Mouse (Mus musculus): ENCODE measurements at regions not wholly inside any gene's neighbourhood (a gene's known extent, or its start where the extent isn't known, plus 50 kb on each side); places are given as distances from the start of the nearest gene placed in this dataset.

DNA sequence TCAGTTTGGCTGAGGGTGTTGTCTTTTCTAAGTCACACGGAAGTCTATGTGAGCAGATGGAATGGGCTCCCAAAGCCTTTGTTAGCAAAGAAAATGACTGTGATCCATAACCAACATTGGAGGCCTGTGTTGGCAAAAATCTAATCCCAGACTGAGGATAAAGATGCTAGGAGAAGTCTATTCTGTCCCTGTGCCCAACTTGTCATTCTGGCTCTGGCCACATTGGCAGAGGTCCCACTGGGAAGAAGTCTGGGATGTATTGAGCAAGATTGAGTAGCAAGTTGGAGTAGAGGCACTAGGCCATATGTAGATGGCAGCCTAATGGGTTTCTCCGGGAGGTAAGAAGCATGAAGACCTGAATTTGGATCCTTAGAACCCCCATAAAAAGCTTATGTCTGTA lies 54.1 kb downstream of the Nog start:
- DNase-seq: no peak

DNA sequence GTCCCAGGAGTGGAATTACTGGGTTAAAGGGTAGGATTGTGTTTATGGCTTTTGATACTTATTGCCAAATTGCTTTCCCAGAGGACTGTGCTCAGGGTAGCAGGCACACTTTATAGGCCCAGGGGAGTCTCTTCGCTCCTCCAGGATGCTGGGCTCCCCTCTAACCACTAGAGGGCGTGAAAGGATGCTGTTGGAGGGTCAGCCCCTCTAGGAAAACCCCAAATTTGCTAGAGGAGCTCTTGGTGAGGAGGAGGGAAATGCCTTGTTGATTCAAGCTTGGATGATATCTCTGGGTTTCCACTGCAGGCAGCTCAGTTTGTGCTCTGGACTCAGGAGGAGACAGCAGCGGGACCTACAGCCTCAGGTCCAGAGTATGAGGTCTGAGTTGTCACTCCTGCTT lies 58.8 kb downstream of the Nog start:
- DNase-seq: peak; percentile 56

DNA sequence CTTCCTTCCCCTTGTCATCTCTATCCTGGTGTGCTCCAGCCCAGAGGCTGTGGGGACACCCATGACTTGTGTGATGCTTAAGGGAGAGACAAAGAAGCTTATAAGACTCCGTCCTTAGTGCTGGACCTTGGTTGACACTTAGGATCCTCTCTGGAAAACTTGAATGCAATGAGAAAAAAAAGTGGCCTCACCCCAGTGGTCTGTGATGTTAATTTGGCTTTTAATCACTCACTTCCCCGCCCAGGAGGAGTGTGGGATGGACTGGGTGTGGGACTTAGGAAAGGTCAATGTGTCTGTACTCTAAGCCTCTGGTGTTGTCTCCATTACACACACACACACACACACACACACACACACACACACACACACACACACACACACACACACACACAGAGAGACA lies 60.0 kb downstream of the Nog start:
- no peak for DNase-seq

DNA sequence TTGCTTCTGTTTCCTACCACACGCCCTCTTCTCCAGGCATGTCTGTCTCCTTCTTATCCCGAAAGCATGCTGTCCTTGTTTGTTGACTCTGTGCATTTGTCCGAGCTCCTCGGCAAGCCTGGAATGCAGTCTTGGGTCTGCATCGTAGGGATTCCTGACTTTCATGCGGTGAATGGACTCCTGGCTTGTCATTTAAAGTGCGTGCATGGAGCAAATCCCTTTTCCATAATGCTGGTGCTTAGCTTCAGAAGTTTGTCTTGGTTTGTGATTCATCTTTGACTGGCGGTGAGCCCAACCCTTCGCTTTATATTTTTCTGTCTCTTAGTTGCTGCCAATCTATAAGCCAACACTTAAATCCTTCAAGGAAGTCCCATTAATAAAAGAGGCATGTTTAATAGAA lies 62.2 kb downstream of the Nog start:
- DNase-seq: no peak

DNA sequence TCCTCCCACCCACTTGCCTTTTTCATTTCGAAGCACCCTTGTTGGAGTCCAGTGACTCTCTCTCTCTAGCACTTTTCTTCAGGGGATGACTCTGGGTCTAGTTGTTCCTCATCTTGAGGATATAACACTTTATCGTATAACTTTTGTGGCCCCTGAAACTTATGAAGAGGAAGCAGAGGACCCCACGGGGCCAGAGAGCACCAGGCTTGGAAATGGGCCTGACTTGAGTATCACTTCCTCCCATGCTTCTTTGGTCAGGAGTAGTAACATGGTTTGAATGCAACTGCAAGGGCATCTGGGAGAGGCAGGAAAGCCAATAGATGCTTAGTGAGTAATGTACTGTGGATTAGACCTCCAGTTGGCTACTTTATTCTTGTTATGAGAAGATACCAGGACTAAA lies 65.2 kb downstream of the Nog start:
- no peak for DNase-seq

DNA sequence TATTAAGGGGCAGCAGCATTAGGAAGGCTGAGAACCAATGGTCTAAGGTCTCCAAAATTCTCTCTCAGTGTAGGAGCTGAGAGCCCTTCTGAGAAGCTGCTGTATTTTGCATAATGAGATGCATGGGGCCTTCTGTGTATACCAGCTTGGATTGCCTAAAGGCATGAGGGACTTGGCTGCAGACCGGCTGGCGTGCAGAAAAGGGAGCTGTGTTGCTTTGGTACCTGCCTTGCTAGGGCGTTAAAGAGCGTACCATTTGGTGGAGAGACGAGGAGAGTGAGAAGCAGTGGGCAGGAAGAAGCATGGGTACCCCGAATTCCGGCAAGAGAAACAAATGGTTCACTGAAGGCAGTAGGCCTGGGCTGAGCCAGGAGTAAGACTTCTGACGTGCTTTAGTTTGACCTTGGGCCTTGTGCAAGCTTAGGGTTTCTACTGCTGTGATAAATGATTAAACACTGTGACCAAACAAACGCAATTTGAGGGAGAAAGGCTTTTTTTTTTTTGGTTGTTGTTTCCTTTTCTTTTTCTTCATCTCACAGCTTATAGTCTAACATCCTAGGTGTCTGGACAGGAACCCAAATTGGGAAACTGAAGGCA lies 69.2 kb downstream of the Nog start:
- DNase-seq: no peak

DNA sequence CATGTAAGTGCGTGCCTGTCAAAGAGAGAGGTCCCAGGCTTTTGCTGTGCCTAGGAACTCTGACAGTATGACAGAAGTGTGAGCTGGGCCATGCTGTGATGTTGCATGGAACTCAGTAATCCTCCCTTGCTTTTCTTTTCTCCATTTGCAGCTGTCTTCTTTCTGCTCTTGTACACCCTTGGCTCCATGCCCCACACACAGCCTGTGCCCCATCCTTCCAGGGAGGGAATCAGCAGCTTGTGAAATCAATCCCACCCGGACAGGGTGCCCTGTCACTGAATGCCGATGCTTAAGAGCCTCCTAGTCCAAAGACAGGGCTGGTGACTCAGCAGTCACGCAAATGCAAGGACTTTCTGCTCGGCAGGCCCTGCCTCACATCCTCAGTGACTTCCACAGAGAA lies 72.4 kb downstream of the Nog start:
- DNase-seq: no peak

DNA sequence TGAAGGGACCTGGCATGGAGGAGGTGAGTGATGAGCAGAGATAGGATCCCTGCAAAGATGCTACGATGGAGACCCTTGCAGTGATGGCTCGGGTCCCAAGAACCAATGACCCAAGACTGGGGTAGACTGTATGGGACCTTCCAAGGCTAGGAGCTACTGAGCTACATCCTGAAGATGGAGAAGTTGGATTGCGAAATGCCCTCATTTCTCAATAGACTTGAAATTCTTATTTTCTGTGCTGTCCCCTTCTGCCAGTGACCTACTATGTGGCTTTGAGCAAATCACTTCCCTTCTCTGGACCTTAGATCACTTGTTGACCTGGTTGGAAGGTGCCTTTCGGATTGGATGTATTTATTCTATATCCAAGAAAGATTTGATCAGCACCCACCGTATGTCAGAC lies 88.9 kb downstream of the Nog start:
- no peak for DNase-seq

DNA sequence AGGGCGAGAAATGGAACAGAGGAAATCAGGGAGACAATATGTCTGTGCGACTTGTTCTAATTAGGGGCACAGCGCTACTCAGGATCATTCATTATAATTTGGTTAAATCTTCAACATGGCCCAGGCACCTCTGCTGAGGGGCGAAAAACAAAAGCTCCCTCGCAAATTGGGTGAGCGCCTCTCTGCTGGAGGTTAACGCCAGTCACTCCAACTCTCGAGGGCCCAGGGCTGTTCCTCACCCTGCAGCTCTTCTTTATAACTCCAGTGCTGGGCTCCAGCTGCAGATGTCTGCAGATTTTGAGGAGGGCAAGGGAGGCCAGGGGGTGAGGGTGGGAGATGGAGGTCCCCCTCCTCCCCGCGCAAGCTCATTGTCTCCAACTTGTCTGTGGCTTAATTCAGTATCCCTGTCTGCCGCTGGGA lies 92.6 kb downstream of the Nog start:
- no peak for DNase-seq

DNA sequence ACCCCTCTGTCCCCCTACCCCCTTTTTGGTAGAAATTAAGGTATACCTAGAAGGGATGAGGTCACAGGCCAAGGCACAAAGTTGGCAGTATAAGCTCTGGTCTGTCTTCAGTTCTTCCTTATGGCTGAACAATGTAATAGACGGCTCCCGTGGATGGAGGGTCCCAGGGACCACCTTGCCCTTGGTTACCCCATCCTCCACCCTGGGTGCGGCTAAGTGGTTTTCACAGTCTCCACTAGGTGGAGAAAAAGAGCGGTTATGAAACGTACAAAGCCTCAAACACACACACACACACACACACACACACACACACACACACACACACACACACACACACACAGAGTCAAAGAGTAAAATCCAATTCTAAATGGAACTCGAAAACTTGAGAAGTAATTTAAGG lies 93.1 kb downstream of the Nog start:
- DNase-seq: no peak

DNA sequence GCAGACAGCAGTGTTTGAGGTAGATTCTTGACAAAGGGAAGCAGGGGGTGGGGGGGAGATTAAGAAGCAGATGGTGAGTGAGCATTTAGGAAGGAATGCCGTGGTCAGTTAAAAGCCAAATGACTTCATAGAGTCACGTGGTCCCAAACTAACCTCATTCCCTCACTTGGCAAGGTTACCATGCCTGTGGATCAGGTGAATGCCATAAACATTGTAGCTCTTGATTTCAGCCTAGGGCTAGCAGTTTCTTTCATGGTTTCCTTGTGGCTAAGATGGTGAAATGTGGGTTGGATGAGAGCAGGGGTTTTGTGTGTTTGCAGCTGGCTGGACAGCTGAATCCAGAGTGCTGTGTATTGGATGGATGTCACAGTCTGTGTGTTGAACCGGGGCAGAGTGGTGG lies 95.3 kb downstream of the Nog start:
- DNase-seq: no peak

DNA sequence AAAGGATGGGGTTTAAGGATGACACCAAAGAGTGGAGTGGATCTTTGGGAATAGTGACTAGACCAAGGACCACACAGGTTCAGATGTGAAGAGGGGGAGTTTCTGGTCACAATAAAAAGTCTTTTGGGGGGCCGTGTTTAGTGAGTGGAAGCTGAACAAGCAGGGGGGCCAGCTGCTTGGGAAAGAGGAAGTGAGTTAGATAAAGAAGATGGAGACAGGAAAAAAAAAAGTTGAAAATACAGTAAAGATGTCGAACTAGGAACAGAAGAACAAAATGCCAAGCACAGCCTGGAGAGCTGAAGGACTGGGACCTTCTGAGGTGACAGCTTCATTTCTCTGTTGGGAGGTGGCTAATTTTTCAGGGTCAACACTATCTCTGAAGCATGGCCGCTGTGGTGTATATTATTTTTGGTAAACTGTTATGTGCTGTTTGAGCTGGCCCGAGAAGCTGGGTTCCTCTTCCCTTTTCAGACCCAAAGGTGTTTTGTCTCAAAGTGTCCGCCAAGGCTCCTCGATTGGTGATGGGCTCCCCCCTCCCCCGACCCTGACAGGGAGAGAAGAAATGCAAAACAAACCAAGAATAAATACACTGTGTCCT lies 97.1 kb downstream of the Nog start:
- no peak for DNase-seq

DNA sequence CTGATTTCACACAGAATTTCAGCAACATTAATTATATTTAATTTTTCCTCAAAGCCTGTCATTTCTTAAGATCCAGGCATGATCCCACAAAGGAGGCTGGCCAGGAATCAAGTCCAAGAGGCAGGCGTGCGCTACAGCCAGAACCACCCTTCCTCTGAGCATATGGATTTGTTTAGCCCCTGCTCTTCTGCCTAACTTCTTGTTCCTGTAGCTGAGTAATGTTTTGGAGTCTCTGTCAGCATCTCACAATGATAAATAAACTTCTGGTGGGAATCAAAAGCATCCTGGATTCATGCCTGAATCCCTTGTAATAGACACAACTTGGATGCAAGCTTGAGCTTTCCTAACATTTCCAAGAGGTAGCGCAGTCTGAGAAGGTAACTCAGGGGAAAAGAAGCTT lies 101.7 kb downstream of the Nog start:
- DNase-seq: no peak

DNA sequence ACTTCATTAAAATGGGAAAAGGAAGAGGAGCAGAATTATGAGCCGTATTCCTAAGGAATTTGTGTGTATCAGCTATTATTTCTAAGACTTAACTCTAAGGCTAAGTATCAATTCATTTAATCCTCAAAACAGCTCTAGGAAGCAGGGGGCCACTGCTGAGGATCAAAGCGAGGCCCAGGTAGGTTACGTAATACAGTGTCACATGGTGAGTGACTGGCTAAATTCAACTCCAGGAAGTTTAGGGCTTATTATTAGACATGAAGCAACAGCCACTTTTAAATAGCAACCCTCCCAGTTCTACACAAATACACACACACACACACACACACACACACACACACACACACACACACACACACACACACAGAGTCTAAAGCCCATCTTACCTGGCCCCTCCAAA lies 109.3 kb downstream of the Nog start:
- no peak for DNase-seq

DNA sequence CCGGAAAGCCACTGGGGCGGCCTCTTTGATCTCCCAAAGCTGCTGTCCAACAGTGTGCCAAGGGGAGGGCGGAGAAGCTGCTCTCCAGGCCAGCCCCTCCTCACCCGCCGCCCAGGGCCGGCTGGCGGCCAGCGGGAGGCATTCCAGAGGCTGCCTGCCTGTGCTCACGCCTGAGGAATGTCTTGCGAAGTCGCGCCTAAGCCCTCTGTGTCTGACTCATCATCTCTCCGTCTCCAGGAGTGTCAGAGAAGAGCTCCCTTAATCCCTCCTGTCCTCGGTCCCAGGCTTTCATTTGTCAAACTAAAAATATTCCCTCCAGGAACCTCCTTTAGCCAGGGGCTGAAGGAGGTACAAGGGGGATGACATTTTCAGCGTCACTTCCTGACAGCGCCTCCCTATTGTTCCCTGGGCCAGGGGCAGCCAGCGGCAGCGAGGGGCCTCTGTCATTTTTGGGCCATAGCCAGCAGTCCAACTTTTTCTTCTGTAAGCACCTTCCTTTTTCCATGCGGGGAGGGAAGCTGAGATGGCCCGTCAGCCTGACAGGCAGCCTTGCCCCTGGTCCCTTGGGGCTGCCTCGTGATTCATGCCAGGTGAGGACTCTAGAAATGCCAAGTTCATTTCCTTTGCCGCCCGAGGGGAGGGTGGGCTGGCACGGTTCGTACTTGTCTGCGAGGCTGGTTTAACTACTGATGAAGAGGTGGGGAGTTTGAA lies 113.4 kb downstream of the Gm525 start:
- DNase-seq: peak; percentile 37

DNA sequence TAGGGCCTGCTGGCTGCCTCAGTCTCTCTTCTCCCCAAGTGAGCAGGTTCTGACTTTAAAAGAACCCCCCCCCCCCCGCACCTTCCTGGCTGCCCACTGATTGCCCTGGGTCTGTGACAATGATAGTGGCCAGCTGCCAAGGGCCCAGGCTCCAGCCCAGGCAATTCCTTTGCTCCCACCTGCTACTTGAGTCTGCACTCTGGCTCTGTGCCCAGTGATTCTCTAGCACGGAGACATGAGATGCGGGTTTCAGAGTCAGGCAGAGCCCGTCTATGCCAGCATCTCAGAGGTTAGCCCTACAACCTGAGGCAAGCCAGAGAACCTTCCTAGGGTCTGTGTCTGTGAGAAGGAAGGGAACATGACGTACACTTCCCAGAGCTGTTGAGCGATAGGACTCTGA lies 112.2 kb downstream of the Gm525 start:
- DNase-seq: no peak

DNA sequence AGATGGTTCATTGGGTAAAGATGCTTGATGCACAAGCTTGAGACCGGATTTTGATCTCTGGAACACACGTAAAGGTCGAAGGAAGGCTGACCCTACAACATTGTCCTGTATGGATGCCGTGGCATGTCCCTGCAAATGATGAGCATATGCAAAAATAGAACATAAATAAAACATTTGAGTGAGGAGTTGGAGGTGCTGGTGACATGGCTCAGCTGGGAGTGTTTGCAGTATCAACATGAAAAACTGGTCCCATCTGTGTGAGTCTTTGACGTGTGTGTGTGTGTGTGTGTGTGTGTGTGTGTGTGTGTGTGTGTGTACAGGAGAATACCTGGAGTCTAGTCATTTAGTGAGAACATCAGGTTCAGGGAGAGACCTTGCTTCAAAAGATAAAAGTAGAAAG lies 107.8 kb downstream of the Gm525 start:
- no peak for DNase-seq

DNA sequence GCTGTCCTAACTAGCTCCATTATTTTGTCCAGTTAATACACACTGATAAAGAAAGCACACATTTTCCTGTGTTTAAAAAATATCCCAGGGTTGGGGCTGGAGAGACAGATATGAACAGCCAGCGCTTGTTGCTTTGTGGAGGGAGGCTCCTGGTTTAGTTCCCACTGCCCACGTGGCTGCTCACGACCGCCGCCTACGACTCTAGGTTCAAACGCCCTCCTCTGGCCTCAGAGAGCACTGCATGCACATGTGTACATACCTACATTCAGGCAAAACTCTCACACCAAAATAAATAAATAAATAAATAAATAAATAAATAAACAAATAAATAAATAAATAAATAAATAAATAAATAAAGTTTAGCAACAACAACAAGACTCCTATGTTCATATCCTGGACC lies 104.8 kb downstream of the Gm525 start:
- DNase-seq: no peak

DNA sequence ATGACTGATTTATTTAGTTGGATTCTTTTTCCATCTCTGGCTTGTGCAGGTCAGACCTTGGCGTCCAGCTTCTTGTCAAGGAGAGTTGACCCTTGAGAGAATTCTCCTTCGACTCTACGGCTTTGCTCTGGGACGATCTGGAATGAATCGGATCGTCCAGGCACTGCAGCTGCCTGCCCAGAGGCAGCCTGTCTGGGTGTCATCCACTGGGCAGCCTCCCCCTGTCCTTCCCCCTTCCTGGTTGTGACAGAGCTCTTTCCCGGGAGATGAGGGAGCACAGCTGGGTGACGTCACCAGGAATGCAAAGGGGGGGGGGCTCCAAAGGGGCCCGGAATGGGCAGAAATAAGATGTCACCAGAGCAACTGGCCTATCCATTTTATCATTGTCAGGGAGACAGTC lies 101.9 kb downstream of the Gm525 start:
- no peak for DNase-seq

DNA sequence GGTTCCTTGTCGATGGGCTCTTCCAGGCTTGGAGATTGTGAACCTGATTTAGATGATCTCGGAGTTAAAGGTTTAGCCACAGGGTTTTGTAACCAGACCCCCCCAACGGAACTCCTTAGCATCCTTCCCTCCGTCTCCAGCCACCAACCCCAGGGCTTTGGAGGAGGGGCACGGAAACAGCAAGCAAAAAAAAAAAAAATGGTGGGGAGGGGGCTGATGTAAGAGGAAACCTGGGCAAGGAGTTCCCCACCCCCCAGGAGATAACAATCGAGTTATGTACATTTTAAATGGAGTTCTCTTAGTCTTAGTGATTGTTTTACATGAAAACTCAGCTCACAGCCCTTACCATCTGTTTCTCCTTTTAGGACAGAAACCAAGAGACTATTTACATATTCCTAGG lies 101.3 kb downstream of the Gm525 start:
- no peak for DNase-seq

DNA sequence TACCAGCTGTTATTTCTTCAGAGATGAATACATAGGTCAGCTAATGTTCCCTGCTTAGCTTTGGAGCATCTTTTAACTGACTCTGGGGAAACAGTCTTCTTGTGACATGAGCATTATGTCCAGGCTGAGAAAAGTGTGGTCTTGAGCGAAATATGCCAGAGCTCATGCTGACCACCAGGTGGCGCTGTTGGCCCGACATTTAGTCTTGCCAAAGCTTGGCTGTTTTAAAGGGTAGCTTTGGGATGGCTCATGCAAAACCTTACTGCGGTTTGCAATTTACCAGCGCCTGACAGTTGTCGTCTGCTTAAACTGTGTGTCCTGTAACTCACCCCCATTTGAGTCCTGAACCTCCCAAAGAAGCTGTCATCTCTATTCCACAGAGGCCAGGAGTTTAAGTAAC lies 91.6 kb downstream of the Gm525 start:
- peak; percentile 95 for DNase-seq

DNA sequence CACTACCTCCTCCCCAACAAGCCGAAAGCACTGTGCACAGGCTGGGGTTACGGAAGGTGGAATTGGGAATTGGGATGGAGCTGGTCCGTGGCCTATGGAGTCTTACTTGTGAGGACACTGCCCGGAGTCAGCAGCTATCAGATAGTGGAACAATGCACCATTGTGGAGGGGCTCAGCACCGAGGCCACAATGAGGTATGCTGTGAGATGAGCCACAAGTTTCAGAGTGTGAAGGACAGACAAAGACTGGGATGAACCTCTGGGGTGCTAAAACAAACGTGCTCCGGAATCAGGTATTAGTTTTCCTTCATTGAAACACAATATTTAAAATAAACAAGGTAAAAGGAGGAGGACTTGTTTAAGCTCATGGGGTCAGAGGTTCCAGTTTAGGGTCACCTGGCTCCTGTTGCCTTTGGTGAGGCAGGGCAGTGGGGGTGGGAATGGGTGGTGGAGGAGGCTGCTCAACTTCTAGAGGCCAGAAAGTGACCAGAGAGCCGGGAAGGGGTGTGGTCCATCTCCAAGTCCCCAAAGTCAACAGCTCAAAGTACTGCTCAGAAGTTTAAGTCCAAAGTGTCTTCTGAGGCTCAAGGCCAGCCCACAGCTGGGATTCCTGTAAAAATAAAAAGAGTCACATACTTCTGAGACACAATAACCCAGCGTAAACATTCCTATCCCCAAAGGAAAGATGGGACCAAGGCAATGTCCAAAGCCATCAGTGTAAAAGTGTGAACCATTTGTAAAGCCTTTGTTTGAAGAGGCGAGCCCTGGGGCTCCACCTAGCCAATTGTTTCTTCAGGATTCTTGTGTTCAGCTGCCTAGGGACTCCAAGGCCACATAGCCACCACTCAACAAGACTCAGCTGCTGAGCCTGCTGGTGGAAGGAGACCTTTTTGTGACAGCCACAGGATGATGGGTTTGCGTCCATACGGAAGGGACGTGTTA lies 80.1 kb downstream of the Gm525 start:
- no peak for DNase-seq

DNA sequence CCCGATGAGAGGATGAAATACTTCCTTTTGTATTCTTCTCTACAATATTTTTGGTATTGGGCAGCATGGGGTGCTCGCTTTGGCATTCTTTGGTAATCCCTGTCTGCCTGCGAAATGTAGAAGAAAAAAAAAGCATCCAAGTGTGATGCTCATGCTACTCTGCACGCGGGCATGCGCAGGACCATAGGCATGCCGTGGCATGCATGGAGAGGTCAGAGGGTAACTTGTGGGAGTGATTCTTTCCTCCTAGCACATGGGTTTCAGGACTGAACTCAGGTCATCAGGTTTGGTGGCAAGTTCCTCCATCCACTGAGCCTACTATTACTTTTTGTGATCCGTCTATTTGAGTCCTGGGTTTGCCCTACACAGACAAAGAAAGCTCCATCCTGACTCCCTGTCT lies 74.3 kb downstream of the Gm525 start:
- DNase-seq: no peak
